Mouse (Mus musculus) MEL-GATA-1-ER (cell line): ENCODE measurements around the gene 2310039H08Rik.
A peak's percentile ranks its signal among the peaks of the same experiment; 100 is the strongest.

Experiments
- DNase-seq: peaks from one replicate; pipeline ENCODE4 v3.0.0-alpha.2; 2012; ENCODE audit warnings: low read depth; ENCODE audit errors: extremely low read depth

The 2310039H08Rik gene

GRCm38 (mm10) chr17:46808376-46808775 is 35.9 kb downstream of the 2310039H08Rik start:
- DNase-seq = no peak

DNA sequence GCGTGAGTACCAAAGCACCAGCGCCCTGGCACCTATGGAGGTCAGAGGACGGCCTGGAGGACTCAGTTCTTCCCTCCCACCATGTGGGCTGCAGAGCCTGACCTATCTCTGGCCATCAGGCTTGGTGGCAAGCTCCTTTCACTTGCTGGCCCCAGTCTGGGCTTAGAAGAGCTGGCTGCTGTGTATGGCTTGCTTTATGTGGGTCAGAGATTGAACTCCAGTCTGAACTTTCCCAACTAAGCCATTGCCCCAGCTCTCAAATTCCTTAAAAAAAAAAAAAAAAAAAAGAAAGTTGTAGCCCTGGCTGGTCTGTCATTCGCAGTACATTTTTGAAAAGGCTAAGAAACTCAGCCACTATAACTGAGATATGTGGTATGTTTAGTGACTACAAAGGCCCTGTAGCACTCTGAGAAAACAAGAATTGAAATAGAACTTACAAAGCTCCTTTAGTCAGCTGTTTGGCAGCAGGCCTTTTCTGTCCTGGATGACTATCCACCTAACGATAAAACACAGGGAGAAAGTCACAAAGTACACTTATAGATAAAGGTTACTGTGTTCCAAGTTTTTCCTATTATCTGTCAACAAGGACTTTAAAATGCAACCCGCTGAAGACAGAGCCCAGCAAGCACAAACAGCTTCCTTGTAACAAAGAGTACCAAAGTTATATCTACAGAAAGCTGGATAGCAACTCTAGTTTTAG is 36.8 kb downstream of the 2310039H08Rik start:
- DNase-seq = no peak

GRCm38 (mm10) chr17:46810672-46811071 is 38.2 kb downstream of the 2310039H08Rik start:
- DNase-seq = no peak

DNA sequence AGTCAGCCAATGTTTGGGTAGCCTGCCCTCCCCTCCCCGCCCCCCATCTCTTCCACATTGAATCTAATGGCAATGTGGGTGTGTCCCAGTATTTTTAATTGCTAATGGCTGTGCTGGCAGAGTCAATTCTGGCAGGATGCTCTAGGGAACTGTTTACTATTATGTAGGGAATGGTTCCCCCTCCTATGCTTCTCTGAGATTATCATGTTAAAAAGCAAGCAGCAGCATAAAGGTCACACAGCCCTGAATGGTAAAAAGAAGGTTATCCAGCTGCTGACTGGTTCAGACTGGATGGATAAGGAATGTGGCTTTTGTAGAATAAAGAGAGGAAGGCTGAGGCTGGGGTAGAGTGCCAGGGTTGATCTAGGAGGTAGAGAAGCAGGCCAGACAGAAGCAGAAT is 40.0 kb downstream of the 2310039H08Rik start:
- no peak for DNase-seq

- no peak for DNase-seq
Observed at GRCm38 (mm10) chr17:46813637-46814036, 41.2 kb downstream of the 2310039H08Rik start.

DNA sequence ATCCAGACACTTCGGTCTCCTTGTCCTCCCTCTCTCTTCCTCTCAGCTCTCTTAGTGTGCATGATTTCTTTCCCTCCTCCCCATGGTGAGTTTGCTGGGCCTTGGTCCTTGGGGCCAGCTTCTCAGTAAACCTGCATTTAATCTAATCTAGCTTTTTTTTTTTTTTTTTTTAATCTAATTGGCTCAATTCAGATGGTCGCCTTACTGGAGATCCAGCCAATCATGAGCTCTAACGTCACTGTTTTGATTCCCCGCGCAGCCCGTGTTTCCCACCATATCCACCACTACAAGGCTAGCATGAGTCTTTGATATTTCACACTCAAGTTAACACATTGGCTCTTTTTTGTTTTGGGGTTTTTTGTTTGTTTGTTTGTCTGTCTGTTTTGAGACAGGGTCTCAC is 42.1 kb downstream of the 2310039H08Rik start:
- no peak for DNase-seq

GRCm38 (mm10) chr17:46816306-46816705 is 43.9 kb downstream of the 2310039H08Rik start:
- DNase-seq = no peak

- peak; percentile 4 for DNase-seq
Observed at GRCm38 (mm10) chr17:46817734-46818158, 45.3 kb downstream of the 2310039H08Rik start.

DNA sequence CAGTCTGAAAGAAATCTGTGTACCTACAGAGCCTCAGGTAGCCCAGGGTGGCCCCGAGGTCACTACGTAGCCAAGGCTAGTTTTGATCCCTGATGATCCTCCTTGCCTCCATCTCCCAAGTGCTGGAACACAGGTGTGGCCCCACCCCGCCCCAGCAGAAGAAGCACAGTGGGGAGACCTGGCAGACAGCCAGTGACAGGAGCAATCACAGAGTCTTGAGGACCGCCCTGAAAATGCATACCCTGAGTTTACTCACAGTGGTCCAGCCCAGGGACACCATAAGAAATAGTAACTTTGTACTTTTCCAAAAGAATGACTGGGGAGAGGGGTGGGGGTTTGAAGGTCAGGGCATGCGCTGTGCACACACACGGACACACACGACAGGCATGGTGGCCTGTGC is 48.2 kb downstream of the 2310039H08Rik start:
- DNase-seq = no peak
